Mouse (Mus musculus): ENCODE data around the gene Pde3a.

DNA sequence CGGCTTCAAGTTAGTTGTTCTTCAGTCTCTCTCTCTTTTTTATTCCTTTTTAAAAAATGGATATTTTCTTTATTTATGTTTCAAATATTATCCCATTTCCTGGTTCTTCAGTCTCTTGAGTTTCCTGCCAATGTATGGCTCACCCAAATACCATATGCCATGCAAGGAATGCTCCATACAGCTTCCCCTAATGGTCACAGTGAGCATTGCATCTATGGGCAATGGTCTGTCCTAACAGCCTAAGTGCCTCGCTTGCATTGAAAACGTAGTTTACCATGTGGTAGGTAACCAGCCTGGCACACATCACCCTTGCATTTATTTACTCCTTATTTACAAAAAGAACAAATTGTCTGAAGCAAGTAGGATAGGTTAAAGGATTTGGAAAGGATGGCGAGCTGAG, 64.0 kb downstream of the Pde3a start:
- TF ChIP-seq CTCF (IDR thresholded peaks at IDR 0.05) = peak; percentile 44
- no peak for TF ChIP-seq EP300 (IDR thresholded peaks at IDR 0.05; ENCODE audit: insufficient read depth, low read depth, low read length)
- no peak for TF ChIP-seq POLR2A (IDR thresholded peaks at IDR 0.05; ENCODE audit: insufficient read depth, low read depth, low read length)
